In the genomic region with DNA sequence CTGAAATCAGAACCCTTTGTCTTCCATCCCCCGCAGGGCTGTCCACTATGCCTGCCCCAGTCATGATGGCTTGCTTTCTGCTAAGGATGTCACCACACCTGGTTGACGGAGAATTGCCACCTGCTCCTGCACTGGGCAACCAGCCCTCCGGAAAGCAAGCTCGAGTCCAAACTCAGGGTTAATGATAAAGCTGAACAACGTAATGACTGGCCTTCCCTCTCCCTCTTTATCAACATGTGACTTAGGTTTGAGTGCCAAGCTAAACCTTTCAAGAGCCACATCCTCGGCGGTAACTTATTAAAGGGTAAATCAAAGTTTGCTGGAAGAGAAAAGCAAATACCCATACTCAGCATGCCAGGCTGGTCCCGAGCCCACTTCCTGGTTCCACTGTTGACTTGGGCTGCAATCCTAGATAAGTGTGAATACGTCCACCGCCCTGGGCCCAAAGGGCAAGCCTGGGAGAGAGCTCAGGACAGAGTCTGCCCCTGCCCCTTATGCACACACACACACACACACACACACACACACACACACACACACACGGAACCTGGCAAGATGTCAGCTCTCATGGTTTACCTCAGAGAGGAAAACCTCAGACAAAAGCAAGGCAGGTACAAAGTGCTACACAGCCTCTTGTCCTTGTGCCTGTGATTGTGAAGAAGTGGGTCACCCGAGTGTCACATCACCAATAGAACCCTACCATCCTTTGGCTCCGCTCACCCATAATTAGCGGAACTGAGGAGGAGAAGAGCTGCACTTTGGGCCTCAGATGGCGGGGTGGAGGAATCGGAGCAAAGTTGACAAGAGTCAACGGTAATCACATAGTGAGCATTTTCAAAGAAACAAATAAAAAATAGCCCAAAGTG, we compare ENCODE assay signal across 9 mouse cellular contexts.
DNase-seq lines count a peak whose midpoint lies in the region; ATAC-seq lines count a peak whose summit lies in the region.
"Had no signal": no experiment of that assay in that cellular context is flagged by ENCODE, and none has a peak within 500 bp of the region (broad histone marks: within the 10 kb centered on the region; RNA-seq: fewer than 3 reads in every experiment).

No protein-coding gene starts in this region.

- no peak overlapping the region for H3K4me3 ChIP-seq in heart, embryonic 16.5 days (ENCODE audit: low read length)
- no peak overlapping the region for H3K4me3 ChIP-seq in stomach, embryonic 16.5 days (replicated peaks; ENCODE audit: low read length)
- H3K4me3 ChIP-seq: midbrain, embryonic 12.5 days had no signal

- ATAC-seq in heart, embryonic 16.5 days (replicated peaks; ENCODE audit: extremely low read depth, insufficient read depth, low FRiP score): no peak
- peak; percentile 74 for ATAC-seq in stomach, embryonic 16.5 days (ENCODE audit: insufficient read depth, low FRiP score)

- no peak overlapping the region for H3K4me2 ChIP-seq in heart, embryonic 16.5 days (ENCODE audit: low read depth, low read length)
- H3K4me2 ChIP-seq in stomach, embryonic 16.5 days (ENCODE audit: low read depth, low read length): no peak overlapping the region
- H3K4me2 ChIP-seq: midbrain, embryonic 12.5 days had no signal

- H3K9ac ChIP-seq in heart, embryonic 16.5 days (ENCODE audit: low read length): no peak overlapping the region
- H3K9ac ChIP-seq in stomach, embryonic 16.5 days (ENCODE audit: low read length): peak overlapping the region; percentile 12; the same call in 1 of the 2 replicates
- H3K9ac ChIP-seq: midbrain, embryonic 12.5 days had no signal

- peaks cover 82% of the 10 kb centered on the region for H3K4me1 ChIP-seq in heart, embryonic 16.5 days (ENCODE audit: control insufficient read depth, insufficient read depth, low read length)
- peaks cover 74% of the 10 kb centered on the region for H3K4me1 ChIP-seq in stomach, embryonic 16.5 days (ENCODE audit: control insufficient read depth, insufficient read depth, low read length)

- peak; percentile 68 for DNase-seq in retina, postnatal 1 day
- DNase-seq in retina, embryonic 14.5 days (ENCODE audit: low spot score): no peak
- peak; percentile 58 for DNase-seq in liver
- DNase-seq in left cerebral cortex, postnatal 36 days (ENCODE audit: low spot score in 2 of 2): no peak
- DNase-seq in urinary bladder, postnatal 10 days (ENCODE audit: low spot score): no peak
- DNase-seq in ovary, adult 18-20 months (ENCODE audit: low spot score): no peak

- WGBS in heart, embryonic 16.5 days: 47% methylated on average over 17 of the region's 17 CpGs
- 54% methylated on average over 17 of the region's 17 CpGs for WGBS in stomach, embryonic 16.5 days

- H3K9me3 ChIP-seq in heart, embryonic 16.5 days (replicated peaks; ENCODE audit: control insufficient read depth, low read length): no peaks in the 10 kb centered on the region
- H3K9me3 ChIP-seq in stomach, embryonic 16.5 days (replicated peaks; ENCODE audit: control insufficient read depth, low read length): no peaks in the 10 kb centered on the region
- H3K9me3 ChIP-seq: midbrain, embryonic 12.5 days had no signal

- H3K27ac ChIP-seq in heart, embryonic 16.5 days (ENCODE audit: low read length): peak overlapping the region; percentile 60
- peak overlapping the region; percentile 83 for H3K27ac ChIP-seq in stomach, embryonic 16.5 days (ENCODE audit: low read length)
- H3K27ac ChIP-seq: midbrain, embryonic 12.5 days had no signal

- intact Hi-C loops in left cerebral cortex, postnatal 36 days (cut with DNase I): loop anchor here (5.0 to 10.0 kb wide), 2 partner anchors 72 to 335 kb away; no protein-coding TSS in a partner anchor

- H3K36me3 ChIP-seq in heart, embryonic 16.5 days (ENCODE audit: control insufficient read depth, insufficient read depth): no peaks in the 10 kb centered on the region
- no peaks in the 10 kb centered on the region for H3K36me3 ChIP-seq in stomach, embryonic 16.5 days (ENCODE audit: control insufficient read depth, insufficient read depth, low read length)
- H3K36me3 ChIP-seq: midbrain, embryonic 12.5 days had no signal

- H3K27me3 ChIP-seq in heart, embryonic 16.5 days (ENCODE audit: control insufficient read depth, insufficient read depth, low read length): no peaks in the 10 kb centered on the region
- H3K27me3 ChIP-seq in stomach, embryonic 16.5 days (ENCODE audit: control insufficient read depth, insufficient read depth, low read length): no peaks in the 10 kb centered on the region
- H3K27me3 ChIP-seq: midbrain, embryonic 12.5 days had no signal

Comparison
In these comparisons a context has a peak if more than half of its experiments do, and no peak if none do; other contexts are left out.
1. DNase-seq: peak in retina, postnatal 1 day (single experiment) and liver (single experiment); none in retina, embryonic 14.5 days (single experiment), left cerebral cortex, postnatal 36 days (0 of 2), urinary bladder, postnatal 10 days (single experiment) and ovary, adult 18-20 months (single experiment).